Mouse (Mus musculus) CD4-positive, CD25-positive, alpha-beta regulatory T cell, adult 4 months (primary cell): ENCODE data around the gene Med31. TPM values are rescaled to one million over a fixed set of nuclear protein-coding genes. Genes with fewer than 3 reads are reported as not detected.

Experiments
- ATAC-seq: one replicate; pipeline ENCODE4 v1.8.0; 2017
- polyA plus RNA-seq, 2 experiments: library from polyadenylated mRNA; unstranded; fragments of 100-300 nt; shearing (Covaris generic); gene quantifications; one replicate each; pipeline ENCODE4 v1.2.1; 2017

Gene Med31
- 10 to 100 TPM; 17.9 to 19.9 TPM for polyA plus RNA-seq

- peak; percentile 61 for ATAC-seq
These were observed at the start of gene Med31 for GRCm38 (mm10) chr11:72215410-72215797. TSS of gene Med31 (minus strand) at chr11:72215592.

- ATAC-seq, result no peak
These were observed 41.0 kb upstream of the Med31 start for GRCm38 (mm10) chr11:72256441-72256840.

- no peak for ATAC-seq
These were observed 40.2 kb upstream of the Med31 start for GRCm38 (mm10) chr11:72255629-72256028.

- ATAC-seq, result no peak
These were observed 29.9 kb upstream of the Med31 start for GRCm38 (mm10) chr11:72245196-72245753.

- no peak for ATAC-seq
These were observed 24.9 kb upstream of the Med31 start for GRCm38 (mm10) chr11:72240062-72240860.

- no peak for ATAC-seq
These were observed 18.6 kb upstream of the Med31 start for GRCm38 (mm10) chr11:72234013-72234412.

- no peak for ATAC-seq
These were observed 17.6 kb upstream of the Med31 start for GRCm38 (mm10) chr11:72232991-72233390.

GRCm38 (mm10) chr11:72232068-72232467, 16.7 kb upstream of the Med31 start:
- ATAC-seq, result no peak

DNA sequence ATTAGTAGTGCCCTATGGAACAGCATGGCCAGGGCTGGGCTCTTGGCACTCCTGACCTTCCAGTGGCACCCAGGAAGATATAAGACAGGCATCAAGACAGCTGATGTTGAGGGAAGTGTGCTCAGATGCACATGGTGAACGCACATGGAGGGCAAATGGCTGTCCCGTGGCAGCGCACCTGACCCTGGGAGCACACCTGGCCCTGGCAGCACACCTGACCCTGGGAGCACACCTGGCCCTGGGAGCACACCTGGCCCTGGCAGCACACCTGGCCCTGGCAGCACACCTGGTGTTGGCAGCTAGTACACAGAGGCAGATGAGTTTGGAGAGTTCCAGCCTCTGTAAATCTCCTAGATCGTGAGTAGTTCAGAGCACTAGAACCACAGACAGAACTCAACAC, 13.1 kb upstream of the Med31 start:
- ATAC-seq, result no peak

DNA sequence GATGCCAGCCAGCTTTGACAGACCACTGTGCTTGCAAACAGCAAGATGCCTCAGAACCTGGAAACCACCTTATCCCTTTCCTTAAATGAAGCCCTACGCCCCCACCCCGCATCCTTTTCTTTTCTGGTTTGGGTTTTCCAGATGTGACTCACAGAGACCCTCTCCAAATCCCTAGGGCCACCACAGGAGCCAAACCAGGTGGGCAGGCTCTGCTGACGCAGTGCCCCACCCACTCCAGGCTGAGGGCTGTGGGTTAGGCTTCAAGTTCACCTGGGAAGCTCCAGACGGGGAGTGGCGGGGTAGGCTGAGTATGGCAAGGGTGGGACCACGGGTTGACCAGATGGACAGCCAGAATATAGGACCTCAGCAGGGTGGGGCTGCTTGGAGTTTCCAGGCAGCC, 11.5 kb upstream of the Med31 start:
- ATAC-seq, result no peak

- no peak for ATAC-seq
These were observed 10.8 kb upstream of the Med31 start for GRCm38 (mm10) chr11:72226020-72226791.

DNA sequence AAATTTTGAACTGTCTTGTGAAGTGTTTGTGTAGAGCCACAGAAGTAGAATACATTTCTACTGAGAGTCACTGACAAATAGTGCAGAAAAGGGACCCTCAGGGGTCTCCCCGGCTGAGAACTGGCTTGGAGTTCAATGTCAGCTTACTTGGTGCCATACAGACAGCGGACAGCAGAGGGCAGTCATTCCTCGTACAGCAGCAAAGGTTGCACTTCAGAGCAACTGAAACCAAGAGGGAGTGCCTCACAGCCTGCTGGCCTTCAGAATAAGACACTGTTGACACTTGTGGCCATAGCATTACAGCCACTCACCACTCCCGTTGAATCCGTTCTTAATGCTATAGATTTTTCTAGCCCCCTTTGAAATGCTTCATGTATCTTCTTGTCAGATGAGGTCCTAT, 9.5 kb upstream of the Med31 start:
- peak; percentile 76 for ATAC-seq

DNA sequence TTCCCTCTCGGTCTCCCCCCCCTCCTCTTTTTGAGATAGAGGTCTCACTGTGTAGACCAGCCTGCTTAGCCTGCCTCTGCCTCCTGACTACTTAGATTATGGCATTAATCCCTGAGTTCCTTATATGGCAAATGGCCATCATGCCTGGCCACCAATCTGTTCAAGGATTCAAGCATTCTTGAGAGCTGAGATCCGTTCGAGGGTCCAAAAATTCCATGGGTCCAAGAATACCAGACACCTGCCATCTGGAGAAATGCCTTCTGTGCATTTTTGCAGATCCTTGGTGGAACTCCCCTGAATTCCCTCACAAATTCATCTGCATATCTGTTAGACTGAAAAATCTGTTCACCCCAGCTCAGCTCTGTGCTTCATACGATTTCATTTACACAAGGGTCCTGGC, 8.0 kb upstream of the Med31 start:
- ATAC-seq, result no peak

DNA sequence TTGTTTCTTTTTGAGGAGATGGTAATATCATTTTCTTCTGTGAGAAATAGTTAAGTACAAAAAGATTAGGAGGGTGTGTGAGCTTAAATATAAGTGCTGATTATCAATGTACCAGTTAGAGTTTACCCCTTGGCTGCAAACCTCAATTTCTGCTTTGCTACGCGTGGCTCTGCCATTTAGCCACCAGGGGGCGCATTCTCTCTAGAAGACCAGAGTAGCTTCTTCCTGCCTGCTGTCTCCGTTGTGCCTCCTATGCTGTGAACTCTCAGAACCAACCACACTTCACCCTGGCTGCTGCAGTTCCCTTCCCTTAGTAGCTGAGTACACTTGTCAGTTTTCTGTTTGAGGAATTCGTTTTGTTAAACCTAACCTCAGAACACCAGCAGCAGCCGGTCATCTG, 5.9 kb upstream of the Med31 start:
- peak; percentile 89 for ATAC-seq

GRCm38 (mm10) chr11:72217116-72217515, 1.7 kb upstream of the Med31 start:
- no peak for ATAC-seq

DNA sequence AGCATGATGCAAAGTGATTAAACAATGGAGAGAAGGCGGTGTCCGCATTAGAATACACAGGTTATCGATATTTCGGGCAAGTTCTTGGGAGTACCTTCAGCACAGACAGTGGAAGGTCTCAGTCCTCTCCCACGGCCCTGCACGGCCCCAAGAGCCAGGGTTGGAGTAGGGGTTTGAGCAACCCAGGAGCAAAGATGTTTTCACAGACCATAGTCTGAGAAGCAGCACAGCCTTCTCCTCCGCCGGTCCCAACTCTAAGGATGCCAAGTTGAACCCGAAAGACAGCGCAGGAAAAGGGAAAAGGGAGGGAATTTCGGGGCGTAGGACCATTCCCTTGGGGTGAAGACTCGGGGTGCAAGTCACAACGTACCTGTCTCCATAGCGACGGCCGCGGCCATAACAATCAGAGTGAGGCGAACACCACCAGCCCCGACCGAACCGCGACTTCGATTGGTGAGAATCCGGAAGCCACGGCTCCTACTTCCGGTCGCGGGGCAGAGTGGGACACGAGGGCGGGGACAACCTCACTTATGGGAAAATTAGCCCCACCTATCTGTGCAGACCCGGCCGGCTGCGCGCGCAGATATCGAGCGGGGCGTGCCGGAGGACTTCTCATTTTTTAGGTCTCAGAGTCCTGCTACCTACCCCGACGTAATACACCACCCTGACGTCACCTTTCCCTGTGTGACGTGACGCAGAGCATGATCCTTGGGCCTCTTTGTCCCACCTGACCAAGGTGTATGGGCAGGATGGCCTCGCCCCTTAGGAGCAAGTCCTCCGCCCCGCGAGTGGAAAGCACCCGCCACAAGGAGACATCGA, 592 bp downstream of the Med31 start:
- ATAC-seq, result peak; percentile 92

- no peak for ATAC-seq
These were observed 7.5 kb downstream of the Med31 start for GRCm38 (mm10) chr11:72207834-72208377.

DNA sequence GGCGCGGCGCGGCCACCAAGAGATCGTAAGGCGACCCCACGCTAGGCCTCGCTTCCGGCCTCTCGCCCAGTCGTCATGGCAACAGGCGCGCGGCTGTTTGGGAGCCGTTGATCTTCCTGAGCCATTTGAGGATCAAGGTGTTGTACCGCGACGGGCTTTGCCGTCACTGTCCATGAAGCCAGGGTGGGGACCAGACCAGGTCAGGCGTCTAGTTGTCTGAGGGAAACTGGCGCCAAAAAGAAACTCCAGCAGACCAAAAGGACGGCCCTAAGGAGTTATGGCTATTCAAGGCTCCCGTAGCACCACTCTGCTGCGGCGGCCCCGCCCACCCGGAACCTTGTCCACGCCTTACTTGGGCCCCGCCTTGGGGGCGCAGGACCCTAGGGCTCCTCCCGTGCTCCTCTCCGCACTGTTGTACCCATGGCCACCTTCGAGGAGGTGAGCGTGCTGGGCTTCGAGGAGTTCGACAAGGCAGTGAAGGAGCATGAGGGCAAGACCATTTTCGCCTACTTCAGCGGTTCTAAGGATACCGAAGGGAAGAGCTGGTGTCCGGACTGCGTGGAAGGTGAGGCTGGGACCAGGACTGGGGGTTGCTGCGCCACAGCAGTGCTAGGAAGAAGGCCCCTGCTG, 8.1 kb downstream of the Med31 start, which contains the start of the genes 4933427D14Rik and Txndc17:
4933427D14Rik (minus strand) TSS at position 256 of the 630 bp plus-strand sequence.
Txndc17 (plus strand) TSS at position 344 of the 630 bp plus-strand sequence.
- peak; percentile 92 for ATAC-seq

- peak; percentile 23 for ATAC-seq
These were observed 8.8 kb downstream of the Med31 start, which contains the start of gene Gm43951 for GRCm38 (mm10) chr11:72206341-72207203. TSS of gene Gm43951 (minus strand) at chr11:72206840.

- ATAC-seq, result no peak
These were observed 10.1 kb downstream of the Med31 start for GRCm38 (mm10) chr11:72205256-72205655.

DNA sequence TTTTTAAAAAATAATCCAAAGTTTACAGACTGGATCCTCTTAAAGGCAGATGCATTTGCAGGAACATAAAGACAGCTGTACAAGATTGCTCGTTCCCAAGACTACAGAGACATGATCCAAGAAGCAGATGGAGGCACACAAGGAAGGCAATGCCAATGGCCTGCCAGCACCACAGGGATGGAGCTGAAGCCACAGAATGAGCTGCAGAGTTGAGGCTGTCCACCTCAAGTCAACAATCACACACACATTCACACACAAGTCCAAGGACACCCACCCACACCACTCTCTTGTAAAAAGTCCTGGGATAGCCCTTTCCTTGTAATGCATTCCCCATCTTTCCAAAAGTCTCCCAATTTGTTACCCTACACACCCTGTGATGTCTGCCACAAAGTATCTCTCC, 12.0 kb downstream of the Med31 start:
- ATAC-seq, result no peak
